Mouse (Mus musculus): ENCODE data around the gene Slc35e2. TPM values are rescaled to one million over a fixed set of nuclear protein-coding genes. Genes with fewer than 3 reads are reported as not detected.

The Slc35e2 gene
- polyA plus RNA-seq, 1 experiment from 2014 or later, result 3.1 TPM

- Histone ChIP-seq H3K9me3 (ENCODE audit: low read length) (no peaks in the 10 kb centered on the region), H3K4me3 (ENCODE audit: low read depth, low read length) (no peak overlapping the region), H3K27me3 (replicated peaks; ENCODE audit: insufficient read depth, low read length) (0 out of 2 replicates have a peak, but pooled peaks cover 4% of the 10 kb centered on the region), H3K36me3 (ENCODE audit: insufficient read depth, low read length) (peaks cover 27% of the 10 kb centered on the region; the same call in 1 of the 2 replicates), H3K27ac (ENCODE audit: low read length) (peak overlapping the region; percentile 69; the same call in 1 of the 2 replicates), H3K9ac (replicated peaks; ENCODE audit: low read depth) (no peak overlapping the region), H3K4me2 (replicated peaks; ENCODE audit: low read depth, low read length) (no peak overlapping the region), H3K4me1 (ENCODE audit: insufficient read depth, low read depth, low read length) (peaks cover 23% of the 10 kb centered on the region)
- ATAC-seq (peak; percentile 82), DNase-seq (ENCODE audit: low spot score) (peak; percentile 90)
- WGBS, result 47% methylated on average over 14 of the region's 15 CpGs
- no peak; the same call in 1 of the 2 replicates for TF ChIP-seq CTCF (IDR thresholded peaks at IDR 0.05)
- peak; percentile 21; the same call in 1 of the 2 replicates for TF ChIP-seq EP300 (IDR thresholded peaks at IDR 0.05)
These were observed 50.5 kb downstream of the Slc35e2 start for GRCm38 (mm10) chr4:155651553-155652269.

DNA sequence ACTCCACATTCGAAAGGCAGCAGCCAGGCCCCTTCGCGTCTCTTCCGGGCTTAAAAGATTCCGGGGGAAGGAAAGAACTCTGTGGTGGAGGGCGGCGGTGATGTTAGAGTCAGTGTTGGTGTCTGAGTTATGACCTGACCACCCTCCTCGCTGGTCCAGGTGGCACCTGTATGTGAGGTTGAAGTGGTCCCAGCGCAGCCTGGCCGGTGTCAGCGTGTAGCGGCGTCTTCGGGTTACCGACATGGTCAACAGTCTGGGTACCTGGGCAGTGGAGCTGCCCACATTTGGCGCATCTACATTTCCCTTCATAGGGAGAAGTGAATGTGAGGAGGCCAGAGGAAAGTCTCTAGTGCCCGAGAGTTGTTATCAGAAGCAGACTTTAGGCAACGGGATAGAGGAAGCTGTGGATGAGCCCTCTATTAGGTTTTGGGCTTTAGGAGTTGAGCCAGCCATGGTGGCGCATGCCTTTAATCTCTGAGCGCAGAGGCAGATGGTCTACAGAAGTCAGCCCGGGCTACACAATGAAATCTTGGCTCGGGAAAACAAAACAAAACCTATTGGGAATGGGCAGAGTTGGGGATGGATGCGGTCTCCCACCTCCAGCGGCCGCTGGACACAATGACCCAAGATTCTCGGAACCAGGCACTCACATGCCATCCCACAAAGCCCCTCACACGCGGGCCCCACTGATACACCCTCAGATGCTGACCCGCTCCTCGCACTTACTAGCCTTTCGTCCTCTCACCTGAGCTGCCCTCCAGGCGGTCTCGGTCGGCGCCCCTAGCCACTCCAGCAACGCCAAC is 51.3 kb downstream of the Slc35e2 start:
- H3K4me3 ChIP-seq (ENCODE audit: low read depth, low read length), result peak overlapping the region; percentile 33
- TF ChIP-seq EP300 (IDR thresholded peaks at IDR 0.05), result no peak
- TF ChIP-seq CTCF (IDR thresholded peaks at IDR 0.05), result no peak
- 0 out of 2 replicates have a peak, but pooled peaks cover 4% of the 10 kb centered on the region for H3K27me3 ChIP-seq (replicated peaks; ENCODE audit: insufficient read depth, low read length)
- peaks cover 23% of the 10 kb centered on the region; the same call in 1 of the 2 replicates for H3K36me3 ChIP-seq (ENCODE audit: insufficient read depth, low read length)
- 0 out of 2 replicates have a peak overlapping the region, but pooled peaks have one; percentile 29 for H3K27ac ChIP-seq (ENCODE audit: low read length)
- ATAC-seq (no peak), DNase-seq (ENCODE audit: low spot score) (no peak)
- peaks cover 23% of the 10 kb centered on the region for H3K4me1 ChIP-seq (ENCODE audit: insufficient read depth, low read depth, low read length)
- H3K9me3 ChIP-seq (ENCODE audit: low read length), result no peaks in the 10 kb centered on the region
- 24% methylated on average over 35 of the region's 36 CpGs for WGBS
- peak overlapping the region; percentile 9; the same call in 1 of the 2 replicates for H3K9ac ChIP-seq (replicated peaks; ENCODE audit: low read depth)
- H3K4me2 ChIP-seq (replicated peaks; ENCODE audit: low read depth, low read length), result peak overlapping the region; percentile 63

GRCm38 (mm10) chr4:155653086-155653450 is 51.9 kb downstream of the Slc35e2 start, which contains the start of gene Mmp23:
TSS of gene Mmp23 (minus strand) at chr4:155653384.
- peaks cover 23% of the 10 kb centered on the region for H3K4me1 ChIP-seq (ENCODE audit: insufficient read depth, low read depth, low read length)
- 0 out of 2 replicates have a peak within 1 kb of the TSS, but pooled peaks have one; percentile 29 for H3K27ac ChIP-seq (ENCODE audit: low read length)
- DNase-seq (ENCODE audit: low spot score) (peak; percentile 70), ATAC-seq (peak; percentile 19)
- H3K4me2 ChIP-seq (replicated peaks; ENCODE audit: low read depth, low read length), result peak within 1 kb of the TSS; percentile 63
- peak within 1 kb of the TSS; percentile 39 for H3K4me3 ChIP-seq (ENCODE audit: low read depth, low read length)
- H3K9ac ChIP-seq (replicated peaks; ENCODE audit: low read depth), result peak within 1 kb of the TSS; percentile 9
- peaks cover 17% of the 10 kb centered on the region; the same call in 1 of the 2 replicates for H3K36me3 ChIP-seq (ENCODE audit: insufficient read depth, low read length)
- WGBS, result 1% methylated on average over 33 of the region's 33 CpGs
- TF ChIP-seq CTCF (IDR thresholded peaks at IDR 0.05) (peak; percentile 50), EP300 (IDR thresholded peaks at IDR 0.05) (no peak)
- H3K9me3 ChIP-seq (ENCODE audit: low read length), result no peaks in the 10 kb centered on the region
- 0 out of 2 replicates have a peak, but pooled peaks cover 4% of the 10 kb centered on the region for H3K27me3 ChIP-seq (replicated peaks; ENCODE audit: insufficient read depth, low read length)

GRCm38 (mm10) chr4:155653451-155654182 is 52.4 kb downstream of the Slc35e2 start:
- peaks cover 13% of the 10 kb centered on the region; the same call in 1 of the 2 replicates for H3K36me3 ChIP-seq (ENCODE audit: insufficient read depth, low read length)
- no peak overlapping the region for H3K27ac ChIP-seq (ENCODE audit: low read length)
- no peaks in the 10 kb centered on the region for H3K9me3 ChIP-seq (ENCODE audit: low read length)
- peak overlapping the region; percentile 63 for H3K4me2 ChIP-seq (replicated peaks; ENCODE audit: low read depth, low read length)
- 0 out of 2 replicates have a peak, but pooled peaks cover 4% of the 10 kb centered on the region for H3K27me3 ChIP-seq (replicated peaks; ENCODE audit: insufficient read depth, low read length)
- peak; percentile 46 for DNase-seq (ENCODE audit: low spot score)
- TF ChIP-seq EP300 (IDR thresholded peaks at IDR 0.05), result no peak
- TF ChIP-seq CTCF (IDR thresholded peaks at IDR 0.05), result peak; percentile 56
- no peak for ATAC-seq
- WGBS, result 1% methylated on average over 31 of the region's 31 CpGs
- peak overlapping the region; percentile 33 for H3K4me3 ChIP-seq (ENCODE audit: low read depth, low read length)
- peaks cover 23% of the 10 kb centered on the region for H3K4me1 ChIP-seq (ENCODE audit: insufficient read depth, low read depth, low read length)
- peak overlapping the region; percentile 9; the same call in 1 of the 2 replicates for H3K9ac ChIP-seq (replicated peaks; ENCODE audit: low read depth)

- Histone ChIP-seq H3K9ac (replicated peaks; ENCODE audit: low read depth) (no peak overlapping the region), H3K36me3 (ENCODE audit: insufficient read depth, low read length) (peaks cover 8% of the 10 kb centered on the region; the same call in 1 of the 2 replicates), H3K9me3 (ENCODE audit: low read length) (no peaks in the 10 kb centered on the region), H3K4me2 (replicated peaks; ENCODE audit: low read depth, low read length) (peak overlapping the region; percentile 63), H3K4me1 (ENCODE audit: insufficient read depth, low read depth, low read length) (peaks cover 23% of the 10 kb centered on the region), H3K4me3 (ENCODE audit: low read depth, low read length) (peak overlapping the region; percentile 39), H3K27ac (ENCODE audit: low read length) (no peak overlapping the region), H3K27me3 (replicated peaks; ENCODE audit: insufficient read depth, low read length) (0 out of 2 replicates have a peak, but pooled peaks cover 4% of the 10 kb centered on the region)
- 0% methylated on average over 6 of the region's 6 CpGs for whole genome bisulfite sequencing
- ATAC-seq (no peak), DNase-seq (ENCODE audit: low spot score) (peak; percentile 9)
- TF ChIP-seq CTCF (IDR thresholded peaks at IDR 0.05) (no peak), EP300 (IDR thresholded peaks at IDR 0.05) (no peak)
These were observed 52.9 kb downstream of the Slc35e2 start for GRCm38 (mm10) chr4:155654183-155654455.
